Mouse (Mus musculus): ENCODE measurements at regions not wholly inside any gene's neighbourhood (a gene's known extent, or its start where the extent isn't known, plus 50 kb on each side); places are given as distances from the start of the nearest gene placed in this dataset.

DNA sequence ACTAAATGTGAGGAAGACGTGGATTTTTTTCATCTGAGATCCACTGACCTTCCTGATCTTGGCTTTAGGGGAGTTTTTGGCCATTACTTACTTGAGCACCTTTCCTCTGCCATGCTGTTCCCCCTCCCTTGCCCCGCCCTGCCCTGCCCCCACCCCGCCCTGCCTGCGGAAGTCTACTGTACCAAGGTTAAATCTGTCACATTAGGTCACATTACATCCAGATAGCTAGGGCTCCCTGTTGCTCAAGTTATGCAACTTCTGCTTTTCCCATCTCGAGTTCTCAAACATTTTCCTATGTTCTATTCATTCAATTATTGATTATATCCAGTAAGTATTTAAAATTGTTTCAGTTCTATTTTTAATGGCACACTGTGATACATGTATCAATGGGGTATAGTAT lies 144.7 kb upstream of the Cnot2 start:
- Histone ChIP-seq H3K9ac (no peak overlapping the region), H3K4me3 (ENCODE audit: low read depth, low read length) (no peak overlapping the region), H3K4me1 (ENCODE audit: insufficient read depth) (no peaks in the 10 kb centered on the region), H3K4me2 (ENCODE audit: low read depth) (no peak overlapping the region), H3K9me3 (ENCODE audit: low read length) (no peaks in the 10 kb centered on the region), H3K36me3 (ENCODE audit: insufficient read depth) (no peaks in the 10 kb centered on the region), H3K27ac (ENCODE audit: low read depth, low read length) (no peak overlapping the region), H3K27me3 (ENCODE audit: insufficient read depth, low read length) (no peaks in the 10 kb centered on the region)
- no peak for TF ChIP-seq CTCF (IDR thresholded peaks at IDR 0.05; ENCODE audit: low read depth)
- DNase-seq (no peak), ATAC-seq (no peak)
- WGBS: 95% methylated on average over 5 of the region's 5 CpGs

- 96% methylated on average over 9 of the region's 9 CpGs for WGBS
- no peaks in the 10 kb centered on the region for H3K36me3 ChIP-seq (ENCODE audit: insufficient read depth)
- DNase-seq: no peak
Observed at GRCm38 (mm10) chr10:116721986-116722385, 140.7 kb upstream of the Cnot2 start.

GRCm38 (mm10) chr10:116719616-116720015 lies 138.3 kb upstream of the Cnot2 start:
- no peaks in the 10 kb centered on the region for H3K27me3 ChIP-seq (ENCODE audit: insufficient read depth, low read length)
- H3K9ac ChIP-seq: no peak overlapping the region
- 83% methylated on average over 5 of the region's 5 CpGs for WGBS
- no peak overlapping the region for H3K4me2 ChIP-seq (ENCODE audit: low read depth)
- no peaks in the 10 kb centered on the region for H3K4me1 ChIP-seq (ENCODE audit: insufficient read depth)
- H3K36me3 ChIP-seq (ENCODE audit: insufficient read depth): no peaks in the 10 kb centered on the region
- no peak overlapping the region for H3K4me3 ChIP-seq (ENCODE audit: low read depth, low read length)
- no peaks in the 10 kb centered on the region for H3K9me3 ChIP-seq (ENCODE audit: low read length)
- H3K27ac ChIP-seq (ENCODE audit: low read depth, low read length): no peak overlapping the region
- TF ChIP-seq CTCF (IDR thresholded peaks at IDR 0.05; ENCODE audit: low read depth): no peak
- DNase-seq (no peak), ATAC-seq (no peak)

More at GRCm38 (mm10) chr10:116721986-116722385, 140.7 kb upstream of the Cnot2 start:
- Histone ChIP-seq H3K4me3 (ENCODE audit: low read depth, low read length) (no peak overlapping the region), H3K4me2 (ENCODE audit: low read depth) (no peak overlapping the region), H3K9me3 (ENCODE audit: low read length) (no peaks in the 10 kb centered on the region), H3K27ac (ENCODE audit: low read depth, low read length) (no peak overlapping the region), H3K4me1 (ENCODE audit: insufficient read depth) (no peaks in the 10 kb centered on the region), H3K9ac (no peak overlapping the region), H3K27me3 (ENCODE audit: insufficient read depth, low read length) (no peaks in the 10 kb centered on the region)
- no peak for TF ChIP-seq CTCF (IDR thresholded peaks at IDR 0.05; ENCODE audit: low read depth)
- no peak for ATAC-seq

- no peak overlapping the region for H3K4me2 ChIP-seq (ENCODE audit: low read depth)
- H3K27me3 ChIP-seq (ENCODE audit: insufficient read depth, low read length): no peaks in the 10 kb centered on the region
- ATAC-seq (peak; percentile 49), DNase-seq (peak; percentile 47)
- H3K36me3 ChIP-seq (ENCODE audit: insufficient read depth): no peaks in the 10 kb centered on the region
- H3K4me1 ChIP-seq (ENCODE audit: insufficient read depth): no peaks in the 10 kb centered on the region
- H3K9ac ChIP-seq: no peak overlapping the region
- no peaks in the 10 kb centered on the region for H3K9me3 ChIP-seq (ENCODE audit: low read length)
- no peak for TF ChIP-seq CTCF (IDR thresholded peaks at IDR 0.05; ENCODE audit: low read depth)
- no peak overlapping the region for H3K4me3 ChIP-seq (ENCODE audit: low read depth, low read length)
- WGBS: 44% methylated on average over 10 of the region's 10 CpGs
- no peak overlapping the region for H3K27ac ChIP-seq (ENCODE audit: low read depth, low read length)
Observed at GRCm38 (mm10) chr10:116717961-116718360, 136.7 kb upstream of the Cnot2 start.

DNA sequence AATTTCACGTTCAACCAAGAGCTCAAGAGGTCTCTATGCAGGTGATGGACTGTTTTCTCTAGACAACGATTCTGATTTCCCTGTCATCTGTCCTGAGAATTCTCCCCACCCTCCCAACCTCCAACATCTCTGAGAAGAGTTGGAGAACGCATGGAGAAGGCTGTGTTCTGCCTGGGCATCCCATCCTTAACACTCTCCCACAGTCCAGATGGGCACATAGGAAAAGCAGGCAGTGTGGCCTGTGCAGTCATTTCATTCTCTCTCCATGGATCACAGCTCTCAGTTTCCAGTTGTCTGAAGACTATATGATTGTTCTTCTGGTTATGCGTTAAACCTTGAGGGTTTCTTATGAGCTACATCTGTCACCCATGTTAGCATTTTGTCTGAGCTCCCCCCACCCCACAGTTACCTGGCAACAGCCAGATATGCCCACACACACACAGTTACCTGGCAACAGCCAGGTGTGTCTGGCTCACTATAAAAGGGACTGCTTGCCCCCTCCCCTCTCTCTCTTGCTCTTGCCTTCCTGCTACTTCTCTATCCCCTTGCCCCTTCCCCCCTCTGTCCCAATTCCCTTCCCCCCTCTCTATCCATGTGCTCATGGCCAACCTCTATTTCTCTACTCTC lies 135.8 kb upstream of the Cnot2 start:
- Histone ChIP-seq H3K36me3 (ENCODE audit: insufficient read depth) (no peaks in the 10 kb centered on the region), H3K9me3 (ENCODE audit: low read length) (no peaks in the 10 kb centered on the region), H3K4me2 (ENCODE audit: low read depth) (no peak overlapping the region), H3K27ac (ENCODE audit: low read depth, low read length) (no peak overlapping the region), H3K27me3 (ENCODE audit: insufficient read depth, low read length) (no peaks in the 10 kb centered on the region), H3K4me3 (ENCODE audit: low read depth, low read length) (no peak overlapping the region), H3K9ac (no peak overlapping the region), H3K4me1 (ENCODE audit: insufficient read depth) (no peaks in the 10 kb centered on the region)
- 79% methylated on average over 4 of the region's 4 CpGs for WGBS
- TF ChIP-seq CTCF (IDR thresholded peaks at IDR 0.05; ENCODE audit: low read depth): no peak
- DNase-seq (no peak), ATAC-seq (peak; percentile 73; the same call in 1 of the 2 replicates)

GRCm38 (mm10) chr10:116713456-116713855 lies 132.1 kb upstream of the Cnot2 start:
- ATAC-seq (no peak), DNase-seq (no peak)
- no peak overlapping the region for H3K9ac ChIP-seq
- H3K27me3 ChIP-seq (ENCODE audit: insufficient read depth, low read length): no peaks in the 10 kb centered on the region
- H3K4me1 ChIP-seq (ENCODE audit: insufficient read depth): no peaks in the 10 kb centered on the region
- no peak overlapping the region for H3K27ac ChIP-seq (ENCODE audit: low read depth, low read length)
- WGBS: 55% methylated on average over 11 of the region's 11 CpGs
- H3K36me3 ChIP-seq (ENCODE audit: insufficient read depth): no peaks in the 10 kb centered on the region
- TF ChIP-seq CTCF (IDR thresholded peaks at IDR 0.05; ENCODE audit: low read depth): no peak
- no peak overlapping the region for H3K4me2 ChIP-seq (ENCODE audit: low read depth)
- no peaks in the 10 kb centered on the region for H3K9me3 ChIP-seq (ENCODE audit: low read length)
- no peak overlapping the region for H3K4me3 ChIP-seq (ENCODE audit: low read depth, low read length)

DNA sequence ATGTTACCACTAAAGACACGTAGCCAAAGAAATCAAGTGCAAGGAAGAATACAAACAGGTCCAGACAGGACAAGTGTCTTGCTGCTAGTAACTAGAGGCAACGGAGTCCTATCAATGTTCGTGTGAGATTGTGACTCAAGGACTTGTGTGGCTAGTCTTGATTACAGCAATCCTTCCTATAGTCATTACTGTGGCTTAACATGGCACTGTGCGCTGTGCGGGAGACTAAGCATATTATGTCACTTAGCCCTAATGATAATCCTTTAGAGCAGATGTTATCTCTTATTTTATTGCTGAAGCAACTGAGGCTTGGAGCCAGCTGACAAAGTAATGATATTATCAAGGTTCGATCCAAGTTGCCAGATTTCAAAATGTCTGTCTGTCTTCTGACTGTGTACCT lies 125.7 kb upstream of the Cnot2 start:
- ATAC-seq: no peak

More for the DNA sequence above, 125.7 kb upstream of the Cnot2 start:
- H3K4me2 ChIP-seq (ENCODE audit: low read depth): no peak overlapping the region
- no peak for DNase-seq
- WGBS: 83% methylated on average over 6 of the region's 6 CpGs
- H3K4me3 ChIP-seq (ENCODE audit: low read depth, low read length): no peak overlapping the region
- no peak overlapping the region for H3K9ac ChIP-seq
- TF ChIP-seq CTCF (IDR thresholded peaks at IDR 0.05; ENCODE audit: low read depth): no peak
- H3K27ac ChIP-seq (ENCODE audit: low read depth, low read length): no peak overlapping the region
- H3K27me3 ChIP-seq (ENCODE audit: insufficient read depth, low read length): no peaks in the 10 kb centered on the region
- H3K36me3 ChIP-seq (ENCODE audit: insufficient read depth): no peaks in the 10 kb centered on the region
- H3K9me3 ChIP-seq (ENCODE audit: low read length): no peaks in the 10 kb centered on the region
- no peaks in the 10 kb centered on the region for H3K4me1 ChIP-seq (ENCODE audit: insufficient read depth)
